Mouse (Mus musculus): Measurements from ENCODE around the gene Mreg.
"Not testable (repeated sequence)": the region's sequence is repeated elsewhere in the genome, so short reads cannot be mapped to it uniquely, and the experiment has no call there.

Gene Mreg

DNA sequence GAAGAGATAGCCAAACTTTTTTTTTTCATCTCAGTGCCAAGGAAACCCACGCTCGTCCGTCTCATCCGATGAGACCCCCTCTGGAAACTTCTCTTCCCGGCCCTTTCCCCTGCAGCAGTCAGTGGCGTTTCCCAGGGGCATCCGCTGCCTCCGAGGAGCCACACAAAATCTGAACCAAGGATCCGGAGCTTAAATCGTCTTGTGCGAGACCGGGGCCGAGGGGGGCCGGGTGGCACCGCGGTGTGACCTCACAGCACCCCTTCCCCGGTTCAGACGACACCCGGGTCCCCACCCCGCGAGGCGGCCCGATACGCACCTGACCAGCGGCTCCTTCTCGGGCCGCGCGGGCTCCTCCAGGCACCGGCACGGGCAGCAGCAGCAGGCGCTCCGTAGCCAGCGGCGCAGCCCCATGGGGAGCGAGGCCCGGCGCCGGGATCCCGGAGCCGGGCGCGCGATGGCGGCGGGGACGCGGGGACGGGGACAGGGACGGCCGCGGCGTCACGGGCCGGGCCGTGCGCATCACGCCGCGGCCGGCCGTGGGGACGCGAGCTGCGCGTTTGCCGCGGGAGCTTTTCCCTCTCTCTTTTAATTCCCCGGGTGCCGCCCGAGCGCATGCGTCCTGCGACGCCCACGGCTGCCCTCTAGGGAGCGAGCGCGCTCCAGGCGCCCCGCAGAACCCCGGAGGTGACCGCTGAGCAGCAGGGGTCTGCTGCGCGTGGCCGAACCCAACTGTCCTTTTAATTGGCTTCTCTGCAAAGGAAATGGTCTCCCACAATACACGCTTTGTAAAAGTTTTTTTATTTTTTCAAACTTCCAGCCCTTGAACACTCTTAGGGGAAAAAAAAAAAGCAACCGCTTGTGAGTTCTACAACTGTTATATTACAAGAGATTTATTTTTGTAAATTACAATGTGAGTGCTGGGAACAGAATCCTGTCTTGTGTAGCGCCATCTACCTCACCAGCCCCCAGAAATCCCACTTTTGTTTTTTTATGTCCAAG lies at the start of gene Mreg:
Gene Mreg, minus strand, starts transcription at position 607 of the 999 bp plus-strand sequence.
- peak; percentile 68 for DNase-seq

DNA sequence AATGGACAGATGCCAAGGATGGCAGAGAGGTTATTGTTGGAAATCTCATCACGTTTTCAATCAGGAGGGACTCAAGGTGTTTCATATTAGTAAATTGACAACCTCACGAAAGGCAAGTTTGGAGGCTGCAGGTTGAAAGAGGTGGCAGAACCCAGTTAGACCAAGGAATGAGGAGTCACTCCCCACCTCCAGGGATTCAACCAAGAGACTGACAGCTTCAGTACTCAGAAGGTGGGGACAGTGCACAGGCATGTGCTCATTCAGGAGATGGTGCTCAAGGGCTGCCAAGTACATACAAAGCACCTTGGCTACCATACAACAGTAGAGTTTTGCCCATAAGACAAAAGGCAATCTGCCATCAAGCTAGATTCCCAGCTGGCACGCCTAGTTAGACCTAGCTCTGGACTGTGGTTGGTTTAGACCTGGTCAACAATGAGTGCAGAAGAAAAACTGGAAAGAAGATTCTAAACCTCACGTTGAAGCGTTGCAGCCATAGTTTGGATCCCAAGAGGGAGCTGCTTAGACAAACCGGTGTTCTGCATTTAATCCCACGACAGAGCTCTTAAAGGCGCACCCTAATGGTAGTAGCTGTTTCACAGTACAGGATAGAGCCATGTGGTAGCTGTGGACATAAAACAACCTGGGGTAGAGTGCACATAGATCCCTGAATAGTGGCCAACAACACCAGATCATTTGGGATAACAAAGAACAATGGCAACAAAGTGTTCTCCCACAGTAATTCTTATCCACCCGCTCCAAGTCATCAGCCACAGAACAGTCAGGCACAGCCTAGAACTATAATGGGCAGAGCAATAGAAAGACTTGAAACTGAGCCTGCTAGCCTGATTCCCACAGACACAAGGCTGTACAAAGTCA lies 44.5 kb upstream of the Mreg start:
- no peak for DNase-seq

DNA sequence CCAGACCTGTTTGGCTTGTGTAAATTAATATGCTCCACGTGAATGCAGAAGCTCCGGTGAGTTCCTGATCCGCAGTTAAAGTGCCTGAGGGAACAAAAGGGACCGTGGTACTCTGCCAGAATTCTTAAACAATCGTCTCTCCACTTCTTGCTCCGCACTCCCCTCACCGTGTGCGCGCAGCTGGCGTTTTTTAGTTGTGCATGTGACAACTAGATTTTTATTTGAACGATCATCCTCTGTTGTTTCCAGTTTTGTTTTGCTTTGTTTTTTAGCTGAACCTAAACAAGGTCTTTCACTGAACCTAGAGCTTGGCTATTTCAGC lies 43.7 kb upstream of the Mreg start:
- no peak for DNase-seq

DNA sequence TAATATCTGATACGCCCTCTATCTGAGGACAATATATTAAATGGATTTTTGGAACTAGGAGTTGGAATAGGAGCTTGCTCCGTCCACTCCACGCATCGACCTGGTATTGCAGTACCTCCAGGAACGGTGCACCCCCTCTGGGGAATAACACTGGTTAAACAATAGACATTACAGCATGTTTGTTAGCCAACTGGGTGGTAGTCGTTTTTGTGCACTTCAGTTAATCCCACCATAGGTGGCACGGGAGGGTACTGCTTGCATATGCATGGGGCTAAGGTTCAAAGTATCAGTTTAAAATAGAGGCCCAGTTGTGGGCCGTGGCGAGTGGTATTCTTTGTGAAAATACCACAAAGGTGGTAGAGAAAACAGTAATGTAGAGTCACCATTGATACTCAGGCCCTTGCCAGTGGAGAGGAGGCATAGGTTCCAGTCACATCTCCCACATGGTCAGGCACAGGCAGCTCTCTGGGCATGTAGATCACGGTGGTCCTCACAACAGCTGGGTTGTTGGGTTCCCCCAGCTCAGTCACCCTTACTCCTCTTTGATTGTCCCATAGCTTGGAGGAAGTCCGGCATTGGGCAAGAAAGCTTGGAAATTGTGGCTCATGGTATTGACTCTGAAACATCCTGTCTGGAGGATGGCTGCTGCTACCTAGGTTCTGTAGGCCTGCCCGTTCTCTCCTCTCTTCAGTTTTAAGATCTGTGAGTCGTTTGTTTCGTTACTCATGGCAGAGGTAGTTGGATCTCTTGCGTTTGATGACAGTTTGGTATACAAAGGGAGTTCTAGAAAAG lies 43.2 kb upstream of the Mreg start:
- peak; percentile 31 for DNase-seq

DNA sequence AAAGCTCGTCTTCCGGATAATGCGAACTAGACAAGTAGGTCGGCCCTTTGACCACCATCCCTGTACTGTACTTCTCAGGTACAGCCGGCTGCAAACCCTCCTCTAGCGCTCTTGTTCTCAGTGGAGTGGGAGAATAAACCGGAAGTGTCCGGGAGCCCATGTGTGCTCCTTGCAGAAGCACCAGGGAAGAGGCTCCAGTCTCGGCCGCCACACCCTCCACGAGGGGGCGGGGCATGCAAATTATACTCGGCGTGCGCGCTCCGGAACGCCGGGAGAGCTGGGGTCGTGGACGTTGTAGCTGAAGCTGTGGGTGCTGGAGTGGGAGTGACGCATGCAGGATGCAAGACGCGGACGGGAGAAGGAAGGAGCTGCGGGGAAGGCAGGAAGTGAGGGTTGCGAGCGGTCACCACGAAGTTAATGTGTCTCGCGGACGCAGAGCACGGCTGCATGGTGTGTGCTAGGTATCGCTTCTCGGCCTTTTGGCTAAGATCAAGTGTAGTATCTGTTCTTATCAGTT lies 42.5 kb upstream of the Mreg start:
- DNase-seq = peak; percentile 79

DNA sequence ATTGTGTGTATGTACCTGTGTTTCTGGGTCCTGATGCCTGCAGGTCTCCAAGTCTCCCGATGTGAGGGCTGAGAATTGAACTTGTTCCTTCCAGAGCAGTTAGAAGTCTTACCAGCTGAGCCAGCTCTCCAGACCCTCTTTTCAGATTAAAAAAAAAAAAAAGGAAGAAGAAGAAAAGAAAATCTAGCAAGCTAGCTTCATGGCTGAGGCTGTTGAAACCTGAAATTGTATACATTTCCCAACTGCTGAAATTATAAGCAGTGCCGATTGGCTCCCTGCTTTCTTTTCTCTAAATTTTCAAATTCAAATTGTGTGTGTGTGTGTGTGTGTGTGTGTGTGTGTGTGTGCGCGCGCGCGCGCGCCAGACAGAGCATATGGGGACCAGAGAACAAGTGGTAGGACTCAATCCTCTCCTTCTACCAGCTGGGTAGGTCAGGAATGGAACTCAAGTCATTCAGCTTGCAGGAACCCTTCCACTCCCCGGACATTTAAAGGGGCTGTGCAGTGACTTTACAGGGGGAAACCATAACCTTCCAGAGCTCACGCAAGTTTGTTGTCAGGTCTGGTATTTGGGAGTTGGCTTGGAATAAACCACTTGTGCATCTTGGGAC lies 41.9 kb upstream of the Mreg start:
- DNase-seq = peak; percentile 20

DNA sequence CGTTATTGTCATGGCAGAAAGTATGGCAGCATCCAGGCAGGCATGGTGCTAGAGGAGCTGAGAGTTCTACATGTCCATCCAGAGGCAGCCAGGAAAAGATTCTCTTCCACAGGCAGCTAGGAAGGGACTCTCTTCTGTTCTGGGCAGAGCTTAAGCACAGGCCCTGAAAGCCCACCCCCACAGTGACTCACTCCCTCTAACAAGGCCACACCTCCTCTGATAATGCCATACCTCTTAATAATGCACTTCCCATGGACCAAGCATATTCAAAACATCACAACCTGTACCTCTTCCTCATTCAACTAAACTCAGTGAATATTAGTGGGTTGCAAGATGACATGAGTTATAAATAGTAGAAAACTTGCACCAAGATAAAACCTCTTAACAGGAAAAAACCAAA lies 39.7 kb upstream of the Mreg start:
- no peak for DNase-seq

DNA sequence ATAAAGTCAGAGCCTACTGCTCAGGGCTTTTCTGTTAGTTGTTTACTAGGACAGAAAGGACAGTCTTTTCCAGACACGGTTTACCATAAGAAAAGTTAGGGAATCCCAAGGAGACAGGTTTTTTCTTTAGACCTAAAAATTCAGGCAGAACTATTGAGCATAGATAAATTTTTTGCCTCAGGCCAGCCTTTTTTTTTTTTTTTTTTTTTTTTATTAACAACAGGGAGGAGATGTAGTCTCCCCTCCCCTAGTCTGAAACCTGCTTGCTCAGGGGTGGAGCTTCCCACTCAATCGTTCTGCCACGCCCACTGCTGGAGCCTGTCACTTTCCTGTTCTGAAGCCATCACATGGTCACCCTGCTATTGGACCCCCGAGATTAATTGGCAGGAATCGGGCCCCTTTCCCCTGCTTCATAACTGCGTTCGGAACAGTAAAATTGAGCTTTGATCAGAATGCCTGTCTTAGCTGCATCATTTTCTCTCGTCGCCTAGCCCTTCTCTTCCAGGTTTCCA lies 36.2 kb upstream of the Mreg start:
- not testable (repeated sequence) for DNase-seq

DNA sequence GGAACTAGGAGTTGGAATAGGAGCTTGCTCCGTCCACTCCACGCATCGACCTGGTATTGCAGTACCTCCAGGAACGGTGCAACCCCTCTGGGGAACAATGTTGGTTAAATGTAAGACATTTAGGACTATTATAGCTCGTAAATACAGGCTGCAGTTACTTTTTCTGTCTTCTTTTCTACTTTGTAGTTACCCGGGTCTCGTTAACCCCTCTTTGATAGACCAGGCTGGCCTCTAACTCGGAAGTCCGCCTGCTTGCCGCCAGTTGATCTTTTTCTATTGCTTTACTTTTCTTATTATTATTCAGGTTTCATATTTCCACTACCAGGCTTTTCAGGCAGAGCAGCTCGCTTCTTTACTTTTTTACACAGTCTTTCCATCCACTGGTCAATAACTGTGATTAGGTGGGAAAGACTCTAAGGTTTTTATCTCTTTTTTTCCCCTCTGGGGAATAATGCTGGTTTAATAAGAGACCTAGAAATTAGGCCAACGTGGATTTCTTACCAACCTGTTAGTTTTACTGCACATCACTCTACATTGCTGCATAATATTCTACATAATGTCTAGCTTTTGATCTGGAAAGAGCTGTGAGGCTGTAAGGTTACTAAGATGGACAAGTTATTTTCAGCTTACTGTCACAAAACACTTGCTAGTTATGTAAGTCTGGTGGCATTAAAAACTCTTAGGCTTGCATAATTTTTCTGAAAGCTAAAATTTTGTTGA lies 32.4 kb upstream of the Mreg start:
- no peak for DNase-seq

DNA sequence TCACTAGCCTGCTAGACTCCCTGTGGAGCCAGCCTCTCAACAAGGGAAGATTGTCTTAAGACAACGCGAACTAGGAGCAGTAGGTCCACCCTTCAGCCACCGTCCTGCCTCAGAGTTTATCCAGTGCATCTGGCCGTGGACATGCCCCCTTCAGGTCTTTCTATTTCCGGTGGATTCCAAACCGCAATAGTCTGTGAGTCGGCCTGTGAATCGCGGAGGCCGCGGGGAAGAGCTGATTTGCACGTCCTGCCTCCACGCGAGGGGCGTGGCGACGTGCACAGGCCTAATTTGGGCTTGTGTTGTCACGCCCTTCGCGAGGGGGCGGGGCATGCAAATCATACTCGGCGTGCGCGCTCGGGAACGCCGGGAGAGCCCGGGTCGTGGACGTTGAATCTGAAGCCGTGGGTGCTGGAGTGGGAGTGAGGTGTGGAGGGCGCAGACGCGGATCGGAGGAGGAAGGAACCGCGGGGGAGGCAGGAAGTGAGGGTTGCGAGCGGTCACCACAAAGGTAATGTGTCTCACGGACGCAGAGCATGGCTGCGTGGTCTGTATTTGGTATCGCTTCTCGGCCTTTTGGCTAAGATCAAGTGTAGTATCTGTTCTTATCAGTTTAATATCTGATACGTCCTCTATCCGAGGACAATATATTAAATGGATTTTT lies 31.7 kb upstream of the Mreg start:
- DNase-seq = peak; percentile 93

DNA sequence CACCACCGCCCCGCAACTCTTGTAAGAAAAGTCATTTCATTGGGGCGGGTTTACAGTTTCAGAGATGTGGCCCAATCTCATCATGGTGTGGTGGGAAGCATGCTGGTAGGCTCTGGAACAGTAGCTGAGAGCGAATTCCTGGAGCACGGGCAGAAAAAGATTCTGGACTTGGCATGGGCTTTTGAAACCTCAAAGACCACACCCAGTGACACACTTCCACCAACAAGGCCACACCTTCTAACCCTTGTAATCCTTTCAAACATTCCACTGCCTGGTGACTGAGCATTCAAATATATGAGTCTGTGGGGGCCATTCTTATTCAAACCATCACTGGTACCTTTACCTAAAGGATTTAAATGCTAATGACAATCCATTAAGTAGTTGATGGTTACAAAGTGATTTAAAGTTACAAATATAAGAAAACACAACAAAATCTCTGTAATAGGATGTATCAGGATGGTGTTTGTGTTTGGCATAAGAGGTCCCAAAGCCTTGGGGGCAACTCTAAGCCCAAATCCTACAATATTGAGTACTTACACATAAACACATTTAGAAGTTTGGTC lies 30.6 kb upstream of the Mreg start:
- DNase-seq = no peak

DNA sequence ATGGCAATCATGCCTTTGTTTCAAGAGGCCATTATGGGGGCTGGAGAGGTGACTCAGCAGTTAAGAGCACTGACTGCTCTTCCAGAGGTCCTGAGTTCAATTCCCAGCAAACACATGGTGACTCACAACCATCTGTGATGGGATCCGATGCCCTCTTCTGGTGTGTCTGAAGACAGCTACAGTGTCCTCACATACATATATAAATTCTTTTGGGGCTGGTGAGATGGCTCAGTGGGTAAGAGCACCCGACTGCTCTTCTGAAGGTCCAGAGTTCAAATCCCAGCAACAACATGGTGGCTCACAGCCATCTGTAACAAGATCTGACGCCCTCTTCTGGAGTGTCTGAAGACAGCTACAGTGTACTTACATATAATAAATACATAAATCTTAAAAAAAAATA lies 27.0 kb upstream of the Mreg start:
- DNase-seq = not testable (repeated sequence)

DNA sequence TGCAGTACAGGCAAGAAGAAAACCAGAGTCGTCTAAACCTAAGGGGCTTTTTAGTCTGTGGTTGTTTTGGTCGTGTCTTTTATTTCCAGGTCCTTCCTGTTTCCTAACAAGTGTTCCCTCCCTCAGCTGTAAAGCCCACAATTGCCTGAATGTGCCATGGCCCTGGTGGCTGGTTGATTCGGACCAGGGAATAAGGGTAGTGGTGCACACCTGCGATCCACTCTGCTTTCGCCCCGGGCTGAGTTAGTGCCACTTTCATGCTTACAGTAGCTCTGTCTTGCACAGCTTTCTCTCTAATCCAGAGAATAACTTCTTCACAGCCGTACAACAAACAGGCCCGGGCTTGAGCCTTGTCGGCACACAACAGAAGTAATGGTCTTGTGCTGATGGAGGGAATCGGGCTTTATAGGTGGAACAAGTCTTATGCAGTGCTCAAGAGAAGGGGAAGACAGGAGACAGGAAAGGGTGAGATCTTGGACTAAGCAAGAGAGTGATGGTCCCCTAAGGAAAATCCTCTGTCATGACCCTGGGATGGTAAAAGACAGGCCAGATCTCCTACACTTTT lies 26.0 kb upstream of the Mreg start:
- DNase-seq = no peak

DNA sequence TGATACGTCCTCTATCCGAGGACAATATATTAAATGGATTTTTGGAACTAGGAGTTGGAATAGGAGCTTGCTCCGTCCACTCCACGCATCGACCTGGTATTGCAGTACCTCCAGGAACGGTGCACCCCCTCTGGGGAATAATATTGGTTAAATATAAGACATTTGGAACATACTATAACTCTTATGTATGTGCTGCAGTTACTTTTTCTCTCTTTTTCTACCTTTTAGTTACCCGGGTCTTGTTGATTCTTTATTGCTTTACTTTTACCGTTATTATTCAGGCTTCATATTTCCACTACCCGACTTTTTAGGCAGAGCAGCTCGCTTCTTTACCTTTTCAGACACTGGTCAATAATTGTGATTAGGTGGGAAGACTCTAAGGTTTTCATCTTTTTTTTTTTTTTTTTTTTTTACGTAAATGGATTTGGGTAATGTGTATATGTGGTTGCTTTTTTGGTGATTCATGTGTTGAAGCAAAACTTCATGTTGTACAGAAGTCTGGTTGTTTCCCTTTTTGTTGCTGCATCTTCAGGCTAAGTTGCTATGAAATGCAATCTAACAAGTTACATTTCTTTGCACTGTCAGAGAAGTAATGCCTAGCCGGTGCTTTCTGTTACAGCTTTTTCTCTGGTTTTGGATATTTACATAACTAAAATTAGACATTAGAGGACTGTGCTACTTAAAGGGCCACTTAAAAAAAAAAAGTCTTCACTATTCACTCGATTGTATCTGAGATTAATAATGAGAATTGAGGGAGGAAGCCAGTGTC lies 25.1 kb upstream of the Mreg start:
- no peak for DNase-seq

DNA sequence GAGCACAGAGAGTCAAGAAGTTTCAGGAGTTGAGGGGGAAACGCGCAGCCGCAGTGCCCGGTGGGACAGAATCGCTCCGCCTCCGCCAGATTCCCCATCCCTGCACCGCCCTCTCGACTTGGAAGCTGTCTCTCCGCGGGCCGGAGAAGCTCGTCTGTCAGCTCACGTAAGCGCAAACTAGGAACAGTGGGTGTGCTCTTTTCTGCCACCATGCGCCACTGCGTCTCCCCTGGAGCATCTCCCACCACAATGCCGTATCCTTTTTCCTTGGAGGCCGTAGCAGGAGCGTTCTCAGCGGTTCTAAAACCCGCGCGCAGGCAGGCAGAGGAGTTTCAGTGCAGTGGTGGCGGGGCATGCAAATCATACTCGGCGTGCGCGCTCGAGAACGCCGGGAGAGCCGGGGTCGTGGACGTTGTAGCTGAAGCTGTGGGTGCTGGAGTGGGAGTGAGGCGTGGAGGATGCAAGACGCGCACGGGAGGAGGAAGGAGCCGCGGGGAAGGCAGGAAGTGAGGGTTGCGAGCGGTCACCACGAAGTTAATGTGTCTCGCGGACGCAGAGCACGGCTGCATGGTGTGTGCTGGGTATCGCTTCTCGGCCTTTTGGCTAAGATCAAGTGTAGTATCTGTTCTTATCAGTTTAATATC lies 24.4 kb upstream of the Mreg start:
- DNase-seq = peak; percentile 69

DNA sequence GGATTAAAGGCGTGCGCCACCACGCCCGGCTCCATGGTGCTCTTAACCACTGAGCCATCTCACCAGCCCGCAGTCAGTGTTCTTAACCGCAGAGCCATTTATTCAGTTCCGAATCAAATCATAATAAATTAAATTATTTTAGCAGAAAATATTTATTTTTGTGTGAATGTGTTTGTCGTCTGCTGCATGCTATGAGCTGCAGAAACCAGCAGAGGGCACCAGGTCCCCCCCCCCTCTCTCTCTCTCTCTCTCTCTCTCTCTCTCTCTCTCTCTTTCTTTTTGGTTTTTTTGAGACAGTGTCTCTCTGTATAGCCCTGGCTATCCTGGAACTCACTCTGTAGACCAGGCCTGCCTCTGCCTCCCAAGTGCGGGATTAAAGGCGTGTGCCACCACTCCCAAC lies 20.5 kb upstream of the Mreg start:
- DNase-seq = not testable (repeated sequence)

DNA sequence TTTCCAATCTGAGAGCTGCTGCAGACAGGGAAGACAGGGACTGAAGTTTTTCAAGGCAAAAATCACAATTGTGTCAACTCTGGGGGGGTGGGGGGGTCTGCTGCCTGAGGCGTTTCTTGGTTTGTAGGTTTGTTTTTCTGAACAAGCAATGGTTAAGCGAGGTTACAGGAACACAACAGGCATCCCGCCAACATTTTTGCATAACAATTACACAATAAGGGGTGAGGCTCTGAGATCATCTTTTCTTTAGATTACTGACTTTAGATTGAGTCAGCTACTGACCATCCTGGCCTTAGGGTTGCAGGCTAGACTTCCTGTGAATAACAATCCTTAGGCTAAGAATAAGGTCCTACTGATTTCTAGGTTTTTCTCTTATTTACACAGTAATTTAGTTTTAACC lies 16.9 kb upstream of the Mreg start:
- no peak for DNase-seq

DNA sequence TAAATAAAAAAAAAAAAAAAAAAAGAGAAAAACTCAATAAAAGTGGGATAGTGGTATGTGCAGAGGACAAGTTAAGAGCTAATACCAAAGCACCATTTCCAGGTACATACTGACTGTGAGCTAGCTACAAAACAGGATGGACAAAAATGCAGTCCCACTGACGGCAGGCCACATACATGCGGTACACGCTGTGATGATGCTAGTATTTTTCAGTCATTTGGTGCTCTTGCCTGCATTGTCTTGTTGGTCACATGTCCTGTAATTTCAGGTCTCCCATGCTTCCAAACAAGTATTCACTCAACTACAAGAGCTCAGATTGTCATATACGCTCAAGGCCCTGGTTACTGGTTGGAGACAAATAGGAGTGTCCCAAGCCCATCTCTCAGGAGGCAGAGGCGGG lies 15.4 kb upstream of the Mreg start:
- no peak for DNase-seq
